Mouse (Mus musculus): ENCODE results near the gene Lrrc73.

DNA sequence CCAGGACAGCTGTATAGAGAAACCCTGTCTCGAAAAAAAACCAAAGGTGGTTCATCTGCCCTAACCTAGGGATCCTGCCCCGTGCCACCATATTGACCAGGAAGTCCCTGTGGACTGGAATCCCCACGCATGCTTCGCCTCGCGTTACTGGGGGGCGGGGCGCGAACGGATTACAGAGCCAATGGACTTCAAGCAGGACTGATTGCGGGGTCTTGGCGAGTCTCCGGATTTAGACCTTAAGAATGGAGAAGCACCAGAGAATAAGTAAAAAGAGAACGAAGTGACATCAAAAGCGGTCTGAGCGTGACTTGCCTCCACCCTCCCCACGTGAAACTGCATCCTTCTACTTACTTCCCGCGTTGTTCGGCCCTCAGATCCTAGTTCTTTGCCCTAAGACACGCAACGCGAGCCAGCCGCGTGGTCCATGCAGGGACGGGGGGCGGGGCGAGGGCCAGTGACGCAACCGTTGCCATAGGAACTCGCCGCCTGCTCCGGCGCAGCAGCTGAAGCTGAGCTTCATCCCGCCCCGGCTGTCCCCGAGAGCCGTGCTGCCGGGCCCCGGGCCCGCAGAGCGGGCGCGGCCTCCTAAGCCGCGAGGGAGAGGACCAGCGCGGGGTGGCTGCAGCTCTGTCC lies at the start of gene Lrrc73:
- no peak for TF ChIP-seq CTCF (IDR thresholded peaks at IDR 0.05)
- no peak for TF ChIP-seq EP300 (IDR thresholded peaks at IDR 0.05)

All from lung, postnatal 0 days (tissue).